Mouse (Mus musculus): Measurements from ENCODE around the gene Hagh.

Hagh gene

DNA sequence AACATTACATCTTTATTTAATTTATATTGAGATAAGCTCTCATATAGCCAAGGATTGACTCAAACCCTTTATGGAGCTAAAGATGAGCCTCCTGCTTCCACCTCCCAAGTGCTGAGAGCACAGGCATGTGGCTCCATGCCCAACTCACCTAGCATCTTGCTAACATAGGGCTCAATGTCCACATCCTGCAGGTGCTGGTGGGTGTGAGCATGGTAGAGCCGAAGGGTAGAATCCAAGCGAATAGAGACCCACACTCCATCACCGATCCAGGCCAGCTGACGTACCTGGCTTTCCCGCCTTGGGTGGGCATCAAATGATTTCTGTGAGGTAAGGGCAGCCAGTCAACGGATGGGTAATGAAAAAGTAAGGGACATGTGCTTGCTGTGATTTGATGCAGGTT is 60.1 kb downstream of the Hagh start:
- DNase-seq (ENCODE audit: extremely low spot score, low spot score), result no peak

DNA sequence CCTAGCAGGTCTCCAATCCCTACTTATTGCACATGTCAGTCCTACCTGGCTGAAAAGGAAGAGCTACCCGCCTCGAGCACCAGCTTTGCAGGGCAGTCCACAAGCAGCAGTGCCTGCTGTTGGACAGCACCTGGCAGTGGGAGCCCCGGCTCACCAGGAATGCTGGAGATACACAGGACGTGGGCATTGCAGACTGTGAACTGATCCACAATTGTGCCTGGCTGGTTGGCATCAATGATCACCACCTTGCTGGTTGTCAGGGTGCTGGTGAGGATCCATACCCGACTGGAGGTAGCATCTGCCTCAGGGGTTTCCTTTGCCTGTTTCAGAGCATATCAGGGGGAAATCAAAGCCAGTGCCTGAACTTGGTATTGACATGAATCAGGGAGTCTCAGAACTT is 62.2 kb downstream of the Hagh start:
- no peak for DNase-seq (ENCODE audit: extremely low spot score, low spot score)

DNA sequence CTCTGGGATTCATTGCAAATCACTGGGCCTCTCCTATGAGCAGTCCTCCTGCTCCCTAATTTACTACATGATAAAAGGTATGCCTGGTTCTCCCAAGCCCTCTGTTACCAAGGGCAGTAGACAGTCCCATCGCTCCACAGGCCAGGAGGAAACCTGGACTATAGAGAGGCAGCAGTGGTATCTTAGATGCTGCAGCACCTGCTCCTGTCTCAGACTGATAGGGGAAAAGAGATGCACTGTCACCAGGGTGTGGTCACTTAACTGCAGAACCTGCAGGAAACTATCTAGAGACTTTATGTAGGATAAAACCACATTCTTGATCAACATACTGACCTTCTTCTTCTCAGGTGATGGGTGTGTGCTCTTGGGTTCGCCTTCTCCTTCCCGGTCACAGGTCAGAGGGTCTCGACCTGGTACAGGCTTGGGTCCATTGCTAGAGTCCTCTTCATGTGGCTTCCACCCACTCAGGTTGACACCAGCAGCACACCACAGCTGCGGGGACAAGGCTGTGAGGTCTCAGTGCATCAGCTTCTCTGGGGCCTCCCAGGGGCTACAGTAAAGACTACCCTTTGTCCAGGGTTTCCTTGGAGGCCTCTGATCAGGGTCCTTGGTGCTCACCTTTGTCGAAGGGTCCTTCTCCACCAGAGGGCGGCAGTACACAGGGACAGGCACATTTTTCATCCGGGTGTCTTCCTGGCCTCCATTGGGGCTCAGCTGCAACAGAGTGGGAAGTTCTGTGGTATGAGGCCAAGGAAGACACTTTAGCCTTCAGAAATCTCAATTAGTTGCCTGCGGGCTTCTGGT is 62.9 kb downstream of the Hagh start:
- DNase-seq (ENCODE audit: extremely low spot score, low spot score), result no peak

DNA sequence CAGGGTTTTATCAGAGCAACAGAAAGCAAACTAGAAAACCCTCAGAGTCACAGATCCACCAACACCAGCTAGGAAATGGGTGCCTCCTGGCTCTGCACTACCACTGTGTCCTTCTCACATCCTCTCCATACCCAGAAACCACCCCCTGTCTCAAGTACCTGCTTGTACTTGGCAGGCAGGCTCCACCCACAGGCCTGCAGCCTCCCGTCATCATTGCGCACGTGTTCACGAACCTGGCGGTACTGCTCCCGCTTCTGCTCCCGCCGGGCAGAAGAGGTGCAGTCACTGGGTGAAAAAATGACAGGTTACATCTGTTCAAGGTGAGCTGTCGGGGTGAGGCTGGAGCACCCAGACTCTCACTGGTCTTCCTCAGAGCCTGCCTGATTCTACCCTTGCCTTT is 63.8 kb downstream of the Hagh start:
- no peak for DNase-seq (ENCODE audit: extremely low spot score, low spot score)

DNA sequence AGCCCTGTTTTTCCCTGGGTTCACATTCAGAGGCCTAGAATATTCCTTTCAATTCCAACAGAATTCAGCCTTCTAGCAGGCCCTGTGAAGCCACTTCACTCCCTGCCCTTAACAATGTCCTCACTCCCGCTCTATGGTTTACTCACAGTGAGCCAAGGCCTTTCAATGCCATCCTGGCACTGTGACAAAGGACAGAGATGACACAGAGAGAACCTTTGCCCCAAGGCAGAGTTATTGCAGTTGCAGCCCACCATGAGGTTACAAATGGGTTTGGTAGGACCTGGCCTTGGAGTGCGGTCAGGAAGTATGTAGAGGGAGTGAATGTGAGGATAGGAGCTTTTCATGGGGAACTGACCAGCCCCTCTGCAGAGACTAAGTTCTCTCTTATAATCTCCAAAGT is 67.6 kb downstream of the Hagh start:
- DNase-seq (ENCODE audit: extremely low spot score, low spot score), result no peak

- DNase-seq (ENCODE audit: extremely low spot score, low spot score), result no peak
Observed at GRCm38 (mm10) chr17:24913984-24914383, 74.0 kb downstream of the Hagh start.

Data from neural tube, embryonic 10.5 days (tissue).